Mouse (Mus musculus): Measurements from ENCODE around the gene Nkain2. TPM values are rescaled to one million over a fixed set of nuclear protein-coding genes. Genes with fewer than 3 reads are reported as not detected.

The Nkain2 gene
- polyA plus RNA-seq, 1 experiment from 2014 or later = 0.45 TPM

DNA sequence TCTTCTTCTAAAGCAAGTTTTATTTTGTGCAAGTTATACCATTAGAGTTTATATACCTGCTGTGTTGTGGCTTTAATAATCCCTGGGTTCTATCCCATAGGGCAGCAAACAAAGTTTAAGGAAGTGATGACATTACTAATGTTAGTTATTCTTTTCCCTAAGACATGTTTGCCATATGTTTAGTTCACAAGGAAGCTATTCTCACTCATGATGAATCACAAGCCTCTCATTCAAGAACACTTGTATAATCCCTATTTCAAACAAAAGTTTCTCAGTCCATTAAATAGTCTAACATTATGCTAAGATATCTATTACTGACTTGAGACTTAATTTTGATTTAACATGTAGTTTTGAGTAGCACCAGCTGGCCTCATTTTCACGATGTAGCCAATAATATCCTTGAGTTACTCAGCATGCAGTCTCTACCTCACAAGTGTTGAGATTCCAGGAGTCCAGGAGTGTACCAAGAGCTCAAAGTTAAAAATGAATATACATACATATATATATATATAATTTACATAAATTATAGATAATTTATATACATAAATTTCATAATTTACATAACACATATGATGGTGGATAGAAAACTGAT, 395.6 kb downstream of the Nkain2 start:
- no peaks in the 10 kb centered on the region for H3K9me3 ChIP-seq
- no peaks in the 10 kb centered on the region for H3K27me3 ChIP-seq (ENCODE audit: poor library complexity, severe bottlenecking)
- DNase-seq (ENCODE audit: extremely low spot score, low spot score) = no peak
- no peaks in the 10 kb centered on the region for H3K36me3 ChIP-seq (replicated peaks)
- H3K4me3 ChIP-seq = no peak overlapping the region
- 91% methylated on average over 1 of the region's 1 CpGs for WGBS
- H3K4me1 ChIP-seq = no peaks in the 10 kb centered on the region
- no peak overlapping the region for H3K27ac ChIP-seq

DNA sequence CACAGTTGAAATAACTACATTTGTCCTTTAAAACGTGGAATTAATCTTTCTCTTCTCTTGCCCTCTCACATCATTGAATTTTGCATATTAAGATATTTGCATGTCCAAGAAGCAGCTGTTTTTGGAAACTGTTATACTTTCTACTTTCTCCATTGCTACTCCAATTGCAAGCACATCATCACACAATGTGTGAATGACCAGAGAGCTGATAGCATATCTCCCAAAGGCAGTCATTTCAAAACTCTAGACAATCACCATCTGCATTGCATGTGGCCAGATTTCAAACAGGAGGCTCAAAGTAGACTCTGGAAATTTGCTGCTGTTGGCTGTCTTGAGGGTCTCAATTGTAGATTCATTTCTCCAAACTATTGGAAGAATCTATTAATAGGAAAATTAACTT, 396.7 kb downstream of the Nkain2 start:
- Histone ChIP-seq H3K4me1 (peaks cover 5% of the 10 kb centered on the region; the same call in 1 of the 2 replicates), H3K4me3 (no peak overlapping the region), H3K27me3 (ENCODE audit: poor library complexity, severe bottlenecking) (no peaks in the 10 kb centered on the region), H3K27ac (no peak overlapping the region), H3K36me3 (replicated peaks) (no peaks in the 10 kb centered on the region), H3K9me3 (no peaks in the 10 kb centered on the region)
- 76% methylated on average over 1 of the region's 1 CpGs for WGBS
- DNase-seq (ENCODE audit: extremely low spot score, low spot score) = no peak

DNA sequence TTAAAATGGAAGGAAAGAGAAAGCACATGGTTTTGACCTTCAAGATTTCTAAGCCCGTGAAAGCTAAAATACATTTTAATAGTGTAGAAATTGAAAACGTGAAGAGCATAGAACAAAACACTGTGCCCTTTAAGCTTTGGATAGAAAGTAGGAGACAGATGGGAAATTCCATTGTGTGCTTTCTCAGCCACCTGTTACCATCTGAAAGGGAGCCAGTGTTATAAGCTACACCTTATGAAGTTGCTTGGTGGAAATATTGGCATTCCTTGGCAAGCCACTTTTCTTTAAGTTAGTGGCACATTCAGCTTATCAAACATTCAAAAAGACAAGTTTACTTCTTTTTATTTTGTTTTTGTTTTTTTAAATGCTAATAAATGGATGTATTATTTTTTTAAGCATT, 427.5 kb downstream of the Nkain2 start:
- H3K36me3 ChIP-seq (replicated peaks) = no peaks in the 10 kb centered on the region
- H3K27ac ChIP-seq = no peak overlapping the region
- 78% methylated on average over 2 of the region's 2 CpGs for WGBS

DNA sequence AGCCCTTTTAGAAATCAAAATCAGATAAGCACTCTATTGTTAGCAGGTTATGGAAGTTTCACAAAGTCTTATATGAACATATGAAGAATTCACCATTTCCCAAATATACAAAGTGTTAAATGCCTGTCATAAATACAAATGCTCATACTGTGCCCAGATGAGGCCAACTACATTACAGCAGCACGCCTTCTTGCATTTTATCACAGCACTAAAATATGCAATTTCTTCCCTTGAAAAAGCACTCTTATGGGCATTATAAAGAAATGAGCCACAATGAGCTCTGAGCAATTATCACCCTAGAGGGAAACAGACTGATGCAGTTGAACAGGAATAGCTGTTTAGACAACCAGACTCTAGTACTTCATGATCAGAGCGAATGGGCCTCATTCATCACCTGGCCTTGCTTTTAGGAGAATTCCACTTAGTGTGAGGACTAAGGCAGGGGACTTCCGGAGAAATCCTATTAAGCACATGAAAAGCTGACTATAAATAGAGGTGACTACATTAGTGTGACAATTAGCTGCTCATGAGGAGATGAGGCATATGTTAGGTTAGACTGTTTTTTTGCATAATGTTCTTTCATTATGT, 450.2 kb downstream of the Nkain2 start:
- H3K27me3 ChIP-seq (ENCODE audit: poor library complexity, severe bottlenecking) = no peaks in the 10 kb centered on the region
- 83% methylated on average over 3 of the region's 3 CpGs for WGBS

More for the DNA sequence above, 427.5 kb downstream of the Nkain2 start:
- Histone ChIP-seq H3K4me3 (no peak overlapping the region), H3K4me1 (no peaks in the 10 kb centered on the region), H3K27me3 (ENCODE audit: poor library complexity, severe bottlenecking) (no peaks in the 10 kb centered on the region), H3K9me3 (no peaks in the 10 kb centered on the region)
- DNase-seq (ENCODE audit: extremely low spot score, low spot score) = no peak

DNA sequence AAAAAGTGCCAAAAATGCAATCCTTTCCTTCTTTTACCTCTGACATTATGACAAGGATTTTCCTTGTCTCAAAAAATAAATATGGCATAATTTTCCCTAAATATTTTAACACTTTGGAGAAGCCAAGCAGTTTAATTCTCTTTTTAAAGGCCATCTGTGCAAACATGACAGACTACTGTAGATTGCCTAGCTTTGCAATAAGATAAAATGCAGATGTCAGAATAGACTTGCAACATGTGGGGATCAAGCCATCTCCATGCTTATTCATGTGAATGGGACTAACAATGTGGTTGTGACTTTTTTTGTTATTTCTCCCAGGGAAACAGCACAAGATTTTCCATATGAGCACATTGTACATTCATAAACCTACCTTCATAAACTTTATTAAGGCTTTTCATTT, 476.0 kb downstream of the Nkain2 start:
- Histone ChIP-seq H3K4me1 (no peaks in the 10 kb centered on the region), H3K36me3 (replicated peaks) (no peaks in the 10 kb centered on the region), H3K9me3 (no peaks in the 10 kb centered on the region), H3K4me3 (no peak overlapping the region), H3K27me3 (ENCODE audit: poor library complexity, severe bottlenecking) (no peaks in the 10 kb centered on the region), H3K27ac (no peak overlapping the region)
- DNase-seq (ENCODE audit: extremely low spot score, low spot score) = no peak

More for the DNA sequence above, 450.2 kb downstream of the Nkain2 start:
- H3K9me3 ChIP-seq = no peaks in the 10 kb centered on the region
- no peaks in the 10 kb centered on the region for H3K4me1 ChIP-seq
- no peak for DNase-seq (ENCODE audit: extremely low spot score, low spot score)
- H3K4me3 ChIP-seq = no peak overlapping the region
- no peak overlapping the region for H3K27ac ChIP-seq
- H3K36me3 ChIP-seq (replicated peaks) = no peaks in the 10 kb centered on the region

DNA sequence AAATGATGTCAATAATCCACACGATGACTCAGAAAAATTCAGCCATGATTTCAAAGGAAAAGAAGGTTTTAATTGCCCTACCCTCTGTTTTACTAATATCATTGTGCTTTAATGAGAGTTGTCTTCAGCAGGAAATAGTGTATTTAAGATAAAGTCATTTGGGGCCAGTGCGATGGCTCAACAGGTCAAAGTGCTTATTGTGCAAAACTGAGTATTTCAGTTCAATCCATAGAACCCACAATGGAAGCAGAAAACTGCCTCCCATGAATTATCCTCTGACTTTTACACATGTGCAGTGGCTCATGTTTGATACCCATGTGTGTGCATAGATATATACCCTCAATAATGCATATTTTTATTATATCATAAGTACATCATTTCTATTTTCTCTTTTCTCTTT, 478.9 kb downstream of the Nkain2 start:
- DNase-seq (ENCODE audit: extremely low spot score, low spot score) = no peak
- Histone ChIP-seq H3K4me1 (no peaks in the 10 kb centered on the region), H3K36me3 (replicated peaks) (no peaks in the 10 kb centered on the region), H3K4me3 (no peak overlapping the region), H3K27ac (no peak overlapping the region), H3K27me3 (ENCODE audit: poor library complexity, severe bottlenecking) (no peaks in the 10 kb centered on the region), H3K9me3 (no peaks in the 10 kb centered on the region)
- 91% methylated on average over 2 of the region's 2 CpGs for WGBS

DNA sequence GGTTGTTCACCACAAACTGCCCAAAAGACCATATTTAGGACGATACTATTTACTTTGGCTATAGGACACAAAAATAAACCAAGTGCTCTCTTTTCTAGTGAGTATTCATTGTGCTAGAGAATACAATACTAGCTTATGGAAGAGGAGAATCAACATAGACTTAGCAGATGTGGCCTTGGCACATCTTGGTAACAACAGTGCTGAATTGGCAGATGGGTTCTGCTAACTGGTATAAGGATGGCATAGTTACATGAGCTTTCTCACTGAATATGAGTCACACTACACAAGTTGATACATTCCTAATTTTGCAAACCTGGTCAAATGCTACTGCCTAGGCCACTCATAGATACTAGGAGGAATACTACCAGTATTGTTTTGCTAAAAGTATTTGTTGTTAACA, 489.3 kb downstream of the Nkain2 start:
- Histone ChIP-seq H3K9me3 (no peaks in the 10 kb centered on the region), H3K36me3 (replicated peaks) (no peaks in the 10 kb centered on the region), H3K4me1 (no peaks in the 10 kb centered on the region), H3K27ac (no peak overlapping the region), H3K4me3 (no peak overlapping the region), H3K27me3 (ENCODE audit: poor library complexity, severe bottlenecking) (no peaks in the 10 kb centered on the region)
- WGBS = 89% methylated on average over 1 of the region's 1 CpGs
- no peak for DNase-seq (ENCODE audit: extremely low spot score, low spot score)

DNA sequence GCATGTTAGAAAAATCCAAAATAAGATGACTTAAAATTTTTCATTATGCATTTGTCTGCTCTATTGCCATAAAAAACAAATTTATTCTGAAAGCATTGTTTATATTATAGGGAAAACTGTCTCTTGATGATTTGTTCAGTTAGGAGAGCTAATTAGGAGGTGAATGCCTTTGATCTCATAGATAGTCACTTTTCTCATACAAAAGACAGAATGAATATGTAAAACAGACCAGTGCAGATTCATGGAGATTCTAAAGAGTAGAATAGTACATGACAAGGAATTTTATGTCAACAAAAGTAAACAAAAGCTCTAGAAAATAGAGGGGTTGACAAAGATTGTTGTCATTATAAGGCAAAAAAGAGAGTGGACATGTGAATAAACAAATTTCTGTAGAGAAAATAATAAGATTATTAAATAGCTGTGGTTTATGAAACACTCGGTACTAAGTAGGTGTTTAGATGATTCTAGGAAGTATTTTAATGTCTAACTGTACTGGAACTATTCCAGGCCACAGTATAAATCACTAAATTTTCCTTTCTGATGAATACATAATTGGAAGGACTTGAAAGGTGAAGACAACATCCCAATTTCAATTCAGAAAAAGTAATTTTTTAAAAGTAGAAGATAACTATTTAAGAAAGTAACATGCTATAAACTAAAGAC, 496.3 kb downstream of the Nkain2 start:
- H3K27ac ChIP-seq = no peak overlapping the region
- H3K36me3 ChIP-seq (replicated peaks) = no peaks in the 10 kb centered on the region
- DNase-seq (ENCODE audit: extremely low spot score, low spot score) = no peak
- no peaks in the 10 kb centered on the region for H3K27me3 ChIP-seq (ENCODE audit: poor library complexity, severe bottlenecking)
- WGBS = 94% methylated on average over 1 of the region's 1 CpGs
- H3K4me1 ChIP-seq = no peaks in the 10 kb centered on the region
- H3K9me3 ChIP-seq = no peaks in the 10 kb centered on the region
- no peak overlapping the region for H3K4me3 ChIP-seq

DNA sequence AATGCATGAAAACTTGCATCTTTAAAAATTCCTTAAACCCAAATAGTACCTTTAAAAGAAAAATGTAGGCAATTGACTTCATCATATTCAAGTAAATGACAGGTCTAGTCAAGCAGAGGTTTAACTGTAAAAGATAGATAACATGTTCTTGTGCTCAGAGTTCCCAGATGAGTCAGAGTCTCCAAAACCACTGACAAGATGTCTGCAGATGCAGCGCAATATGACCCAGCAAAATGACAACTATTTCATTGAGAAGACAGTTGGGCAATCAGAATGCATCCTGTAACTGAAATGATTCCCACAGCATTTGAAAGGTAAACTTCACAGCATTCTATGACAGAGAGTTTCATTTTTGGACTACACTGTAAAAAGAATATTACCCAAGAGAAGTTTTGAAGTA, 496.9 kb downstream of the Nkain2 start:
- no peaks in the 10 kb centered on the region for H3K9me3 ChIP-seq
- 94% methylated on average over 1 of the region's 1 CpGs for WGBS

DNA sequence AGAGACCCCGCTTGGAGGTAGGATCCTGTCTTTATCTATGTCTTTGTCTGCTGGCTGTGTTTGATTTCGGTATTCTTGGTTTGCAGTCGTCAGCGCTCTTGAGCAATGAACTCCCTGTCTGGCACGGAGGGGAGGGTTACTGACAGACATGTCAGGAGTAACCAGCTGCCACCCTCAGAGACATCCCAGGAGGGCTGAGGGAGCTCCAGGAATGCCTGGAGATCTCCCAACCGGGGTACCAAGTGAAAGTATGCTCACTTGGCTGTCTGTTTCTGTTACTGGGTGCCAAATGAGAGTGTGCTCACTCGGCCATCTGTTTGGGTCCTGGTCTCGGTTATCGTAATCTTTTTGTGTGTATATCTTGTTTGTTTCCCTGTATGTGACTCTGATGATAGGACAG, 577.5 kb downstream of the Nkain2 start:
- H3K4me1 ChIP-seq = no peaks in the 10 kb centered on the region
- no peaks in the 10 kb centered on the region for H3K27me3 ChIP-seq (ENCODE audit: poor library complexity, severe bottlenecking)
- 93% methylated on average over 9 of the region's 9 CpGs for WGBS
- H3K36me3 ChIP-seq (replicated peaks) = no peaks in the 10 kb centered on the region
- DNase-seq (ENCODE audit: extremely low spot score, low spot score) = no peak
- no peak overlapping the region for H3K27ac ChIP-seq
- H3K4me3 ChIP-seq = no peak overlapping the region
- H3K9me3 ChIP-seq = peaks cover 16% of the 10 kb centered on the region

More for the DNA sequence above, 496.9 kb downstream of the Nkain2 start:
- Histone ChIP-seq H3K36me3 (replicated peaks) (no peaks in the 10 kb centered on the region), H3K27me3 (ENCODE audit: poor library complexity, severe bottlenecking) (no peaks in the 10 kb centered on the region), H3K4me3 (no peak overlapping the region), H3K27ac (no peak overlapping the region), H3K4me1 (no peaks in the 10 kb centered on the region)
- DNase-seq (ENCODE audit: extremely low spot score, low spot score) = no peak

DNA sequence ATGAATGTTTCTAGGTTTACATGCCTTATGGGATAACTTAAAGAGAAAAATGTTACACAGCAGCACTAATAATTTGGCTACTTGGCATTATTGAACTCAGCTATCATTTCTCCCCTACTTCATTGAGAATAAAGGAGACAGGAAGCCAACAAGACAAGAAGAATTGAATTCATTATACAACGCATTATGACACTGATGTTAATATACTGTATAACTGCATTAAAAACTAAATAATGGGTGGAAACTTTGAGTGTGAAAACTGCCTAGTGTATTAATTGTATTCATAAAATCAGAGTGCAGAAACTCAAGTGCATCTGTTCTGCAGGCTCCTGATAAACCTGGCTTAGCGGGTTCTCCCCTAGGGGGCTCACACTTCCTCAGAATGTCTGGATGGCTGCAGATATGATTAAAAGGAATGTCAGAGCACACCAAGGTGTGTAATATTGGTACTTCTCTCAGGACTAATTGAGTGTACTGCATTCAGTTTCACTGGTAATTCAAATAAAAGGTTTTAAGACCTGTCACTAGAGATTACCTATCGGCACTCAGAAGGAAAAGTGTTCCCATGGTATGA, 589.2 kb downstream of the Nkain2 start:
- WGBS = 90% methylated on average over 3 of the region's 3 CpGs
- no peak for DNase-seq (ENCODE audit: extremely low spot score, low spot score)
- Histone ChIP-seq H3K4me1 (no peaks in the 10 kb centered on the region), H3K27ac (no peak overlapping the region), H3K36me3 (replicated peaks) (no peaks in the 10 kb centered on the region), H3K4me3 (no peak overlapping the region), H3K9me3 (no peaks in the 10 kb centered on the region), H3K27me3 (ENCODE audit: poor library complexity, severe bottlenecking) (no peaks in the 10 kb centered on the region)

DNA sequence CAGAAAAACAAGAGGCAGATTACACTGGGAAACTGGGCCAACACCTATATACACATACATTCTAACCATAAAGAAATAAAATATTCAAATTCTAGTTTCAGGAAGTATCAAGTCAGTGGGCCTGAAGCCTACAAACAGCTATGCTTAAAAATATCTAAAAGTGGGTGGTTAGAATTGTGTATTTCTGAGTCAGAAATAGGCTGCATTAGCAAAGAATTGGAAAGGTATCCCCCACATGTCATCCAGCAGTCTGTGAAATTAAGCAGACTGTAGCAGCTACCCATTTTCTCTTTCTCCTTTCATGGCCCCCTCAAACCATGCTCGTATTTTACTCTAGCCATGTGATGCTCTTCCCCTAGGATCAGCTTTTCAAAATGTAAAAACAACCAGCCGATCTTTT, 599.8 kb downstream of the Nkain2 start:
- no peaks in the 10 kb centered on the region for H3K4me1 ChIP-seq
- H3K4me3 ChIP-seq = no peak overlapping the region
- 58% methylated on average over 2 of the region's 2 CpGs for WGBS
- no peaks in the 10 kb centered on the region for H3K9me3 ChIP-seq
- H3K27ac ChIP-seq = no peak overlapping the region
- H3K27me3 ChIP-seq (ENCODE audit: poor library complexity, severe bottlenecking) = no peaks in the 10 kb centered on the region
- no peak for DNase-seq (ENCODE audit: extremely low spot score, low spot score)
- H3K36me3 ChIP-seq (replicated peaks) = no peaks in the 10 kb centered on the region

DNA sequence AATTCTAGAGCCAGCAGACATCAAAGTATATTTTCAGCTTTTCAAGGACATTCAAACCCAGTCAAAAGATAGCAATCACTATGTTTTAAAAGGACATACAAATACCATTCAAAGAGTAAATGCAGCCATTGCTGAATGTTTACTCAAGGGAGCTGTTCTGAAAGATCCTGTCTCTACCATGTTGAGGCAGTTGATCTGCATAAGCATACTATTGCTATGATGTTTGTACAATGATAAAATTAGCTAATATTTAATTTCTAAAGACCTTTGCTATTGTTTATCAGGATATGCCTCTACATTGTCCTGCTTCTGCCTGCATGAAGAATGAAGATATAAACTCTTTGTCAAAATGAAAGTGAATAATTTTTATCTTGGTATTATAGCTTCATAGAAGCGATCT, 606.6 kb downstream of the Nkain2 start:
- DNase-seq (ENCODE audit: extremely low spot score, low spot score) = no peak
- H3K36me3 ChIP-seq (replicated peaks) = no peaks in the 10 kb centered on the region
- H3K27ac ChIP-seq = no peak overlapping the region
- H3K9me3 ChIP-seq = no peaks in the 10 kb centered on the region
- 96% methylated on average over 1 of the region's 1 CpGs for WGBS
- no peak overlapping the region for H3K4me3 ChIP-seq
- H3K4me1 ChIP-seq = no peaks in the 10 kb centered on the region
- no peaks in the 10 kb centered on the region for H3K27me3 ChIP-seq (ENCODE audit: poor library complexity, severe bottlenecking)

Data from forebrain, embryonic 10.5 days (tissue).